Comparison of ENCODE assay signal across 12 mouse cellular contexts in genomic region chr4:55415864-55416263, GRCm38 (mm10).
DNase-seq lines count a peak whose midpoint lies in the region; ATAC-seq and TF ChIP-seq lines count a peak whose summit lies in the region.
"Had no signal": no experiment of that assay in that cellular context is flagged by ENCODE, and none has a peak within 500 bp of the region (broad histone marks: within the 10 kb centered on the region; RNA-seq: fewer than 3 reads in every experiment).

No protein-coding gene starts in this region.

- peak; percentile 9 to 28 for DNase-seq in frontal cortex, adult 2 months (ENCODE audit: extremely low spot score in 1 of 2, low spot score in 1 of 2)
- no peak for DNase-seq in frontal cortex, postnatal 36 days (ENCODE audit: low spot score in 2 of 2)
- DNase-seq in midbrain, embryonic 11.5 days (ENCODE audit: low spot score, missing footprints), result no peak
- DNase-seq in brain, embryonic 14.5 days (ENCODE audit: low read depth), result peak; percentile 89
- peak; percentile 55 for DNase-seq in hindbrain, postnatal 0 days (ENCODE audit: low spot score)
- DNase-seq in adrenal gland, postnatal 25 days, result no peak
- no peak for DNase-seq in gastrocnemius, adult 8-10 months (ENCODE audit: low spot score in 2 of 2)
- DNase-seq: adrenal gland, adult 8-10 months had no signal

- no peak for TF ChIP-seq POLR2A in brain, embryonic 14.5 days (IDR thresholded peaks at IDR 0.05; ENCODE audit: borderline replicate concordance, extremely low read depth, insufficient read depth, insufficient read length, poor library complexity, severe bottlenecking)

- H3K4me2 ChIP-seq in midbrain, embryonic 13.5 days (replicated peaks), result no peak overlapping the region
- H3K4me2 ChIP-seq in midbrain, embryonic 11.5 days, result no peak overlapping the region
- no peak overlapping the region for H3K4me2 ChIP-seq in hindbrain, postnatal 0 days (ENCODE audit: low read depth, low read length)
- H3K4me2 ChIP-seq: kidney, embryonic 15.5 days; liver, embryonic 12.5 days had no signal

- no peaks in the 10 kb centered on the region for H3K27me3 ChIP-seq in midbrain, embryonic 13.5 days
- no peaks in the 10 kb centered on the region for H3K27me3 ChIP-seq in midbrain, embryonic 11.5 days (ENCODE audit: control insufficient read depth, insufficient read depth, low read length)
- H3K27me3 ChIP-seq in hindbrain, postnatal 0 days (ENCODE audit: insufficient read depth, low read length), result no peaks in the 10 kb centered on the region
- H3K27me3 ChIP-seq: kidney, embryonic 15.5 days; liver, embryonic 12.5 days had no signal

- no peak overlapping the region for H3K9ac ChIP-seq in midbrain, embryonic 13.5 days (replicated peaks)
- H3K9ac ChIP-seq in midbrain, embryonic 11.5 days (ENCODE audit: low read length), result no peak overlapping the region
- no peak overlapping the region for H3K9ac ChIP-seq in hindbrain, postnatal 0 days (replicated peaks; ENCODE audit: low read length)
- H3K9ac ChIP-seq: kidney, embryonic 15.5 days; liver, embryonic 12.5 days had no signal

- H3K27ac ChIP-seq in midbrain, embryonic 13.5 days, result no peak overlapping the region
- H3K27ac ChIP-seq in midbrain, embryonic 11.5 days (ENCODE audit: low read depth, low read length), result no peak overlapping the region
- H3K27ac ChIP-seq in hindbrain, postnatal 0 days, result no peak overlapping the region
- H3K27ac ChIP-seq: kidney, embryonic 15.5 days; left cerebral cortex, adult 2 months; liver, embryonic 12.5 days had no signal

- H3K4me1 ChIP-seq in midbrain, embryonic 13.5 days (replicated peaks), result peaks cover 8% of the 10 kb centered on the region; the same call in 1 of the 2 replicates
- no peaks in the 10 kb centered on the region for H3K4me1 ChIP-seq in midbrain, embryonic 11.5 days (ENCODE audit: control insufficient read depth, insufficient read depth, low read length)
- no peaks in the 10 kb centered on the region for H3K4me1 ChIP-seq in hindbrain, postnatal 0 days (ENCODE audit: insufficient read depth, low read length)
- H3K4me1 ChIP-seq: kidney, embryonic 15.5 days; liver, embryonic 12.5 days had no signal

- no peaks in the 10 kb centered on the region for H3K36me3 ChIP-seq in midbrain, embryonic 13.5 days
- no peaks in the 10 kb centered on the region for H3K36me3 ChIP-seq in midbrain, embryonic 11.5 days (ENCODE audit: control insufficient read depth, insufficient read depth, low read length)
- H3K36me3 ChIP-seq in hindbrain, postnatal 0 days (ENCODE audit: insufficient read depth, low read length), result no peaks in the 10 kb centered on the region
- H3K36me3 ChIP-seq: kidney, embryonic 15.5 days; liver, embryonic 12.5 days had no signal

- 0 out of 2 replicates have a peak, but pooled peaks have one; percentile 45 for ATAC-seq in midbrain, embryonic 13.5 days
- no peak for ATAC-seq in midbrain, embryonic 11.5 days (ENCODE audit: low FRiP score)
- peak; percentile 78 for ATAC-seq in hindbrain, postnatal 0 days
- ATAC-seq: liver, embryonic 12.5 days had no signal

- H3K9me3 ChIP-seq in midbrain, embryonic 13.5 days, result no peaks in the 10 kb centered on the region
- no peaks in the 10 kb centered on the region for H3K9me3 ChIP-seq in midbrain, embryonic 11.5 days (ENCODE audit: control insufficient read depth, low read length)
- H3K9me3 ChIP-seq in hindbrain, postnatal 0 days (ENCODE audit: low read length), result no peaks in the 10 kb centered on the region
- H3K9me3 ChIP-seq: kidney, embryonic 15.5 days; liver, embryonic 12.5 days had no signal

- no peak overlapping the region for H3K4me3 ChIP-seq in midbrain, embryonic 13.5 days (replicated peaks)
- H3K4me3 ChIP-seq in midbrain, embryonic 11.5 days (ENCODE audit: low read depth, low read length), result no peak overlapping the region
- H3K4me3 ChIP-seq in hindbrain, postnatal 0 days (ENCODE audit: low read length), result no peak overlapping the region
- H3K4me3 ChIP-seq: kidney, embryonic 15.5 days; left cerebral cortex, adult 2 months; liver, embryonic 12.5 days had no signal

- no peak for TF ChIP-seq CTCF in brain, embryonic 14.5 days (IDR thresholded peaks at IDR 0.05; ENCODE audit: borderline replicate concordance, extremely low read depth, insufficient read depth, insufficient read length)
- no peak for TF ChIP-seq CTCF in hindbrain, postnatal 0 days (IDR thresholded peaks at IDR 0.05; ENCODE audit: low read depth)

- 25% methylated on average over 3 of the region's 3 CpGs for WGBS in midbrain, embryonic 13.5 days
- WGBS in midbrain, embryonic 11.5 days, result 41% methylated on average over 3 of the region's 3 CpGs
- WGBS in hindbrain, postnatal 0 days, result 18% methylated on average over 3 of the region's 3 CpGs

Comparison
In these comparisons a context has a peak if more than half of its experiments do, and no peak if none do; other contexts are left out.
1. DNase-seq: peak in frontal cortex, adult 2 months (2 of 2), brain, embryonic 14.5 days (single experiment) and hindbrain, postnatal 0 days (single experiment); none in frontal cortex, postnatal 36 days (0 of 2), midbrain, embryonic 11.5 days (single experiment), adrenal gland, postnatal 25 days (single experiment) and gastrocnemius, adult 8-10 months (0 of 2).